Mouse (Mus musculus): ENCODE measurements at regions not wholly inside any gene's neighbourhood (a gene's known extent, or its start where the extent isn't known, plus 50 kb on each side); places are given as distances from the start of the nearest gene placed in this dataset.
"Not testable (repeated sequence)": the region's sequence is repeated elsewhere in the genome, so short reads cannot be mapped to it uniquely, and the experiment has no call there.

GRCm38 (mm10) chr17:13432256-13432655, 77.9 kb downstream of the Tcp10c start:
- peak; percentile 27; the same call in 1 of the 2 replicates for ATAC-seq (replicated peaks; ENCODE audit: insufficient number of reproducible peaks, low FRiP score, low TSS enrichment, poor library complexity, severe bottlenecking)

- not testable (repeated sequence) for ATAC-seq (replicated peaks; ENCODE audit: insufficient number of reproducible peaks, low FRiP score, low TSS enrichment, poor library complexity, severe bottlenecking)
Measured at GRCm38 (mm10) chr17:13434146-13434545, 79.8 kb downstream of the Tcp10c start.

- peak; percentile 19; the same call in 1 of the 2 replicates for ATAC-seq (replicated peaks; ENCODE audit: insufficient number of reproducible peaks, low FRiP score, low TSS enrichment, poor library complexity, severe bottlenecking)
Measured at GRCm38 (mm10) chr17:13438790-13439189, 84.4 kb downstream of the Tcp10c start.

GRCm38 (mm10) chr17:13440708-13441530, 86.5 kb downstream of the Tcp10c start:
- peak; percentile 85 for ATAC-seq (replicated peaks; ENCODE audit: insufficient number of reproducible peaks, low FRiP score, low TSS enrichment, poor library complexity, severe bottlenecking)

- ATAC-seq (replicated peaks; ENCODE audit: insufficient number of reproducible peaks, low FRiP score, low TSS enrichment, poor library complexity, severe bottlenecking) = not testable (repeated sequence)
Measured at GRCm38 (mm10) chr17:13442229-13442628, 87.9 kb downstream of the Tcp10c start.

GRCm38 (mm10) chr17:13456869-13457600, 102.7 kb downstream of the Tcp10c start:
- ATAC-seq (replicated peaks; ENCODE audit: insufficient number of reproducible peaks, low FRiP score, low TSS enrichment, poor library complexity, severe bottlenecking) = 0 out of 2 replicates have a peak, but pooled peaks have one; percentile 27

GRCm38 (mm10) chr17:13457942-13458341, 103.6 kb downstream of the Tcp10c start:
- ATAC-seq (replicated peaks; ENCODE audit: insufficient number of reproducible peaks, low FRiP score, low TSS enrichment, poor library complexity, severe bottlenecking) = not testable (repeated sequence)

- ATAC-seq (replicated peaks; ENCODE audit: insufficient number of reproducible peaks, low FRiP score, low TSS enrichment, poor library complexity, severe bottlenecking) = peak; percentile 67
Measured at GRCm38 (mm10) chr17:13458814-13459213, 104.4 kb downstream of the Tcp10c start.

GRCm38 (mm10) chr17:13462663-13463062, 108.3 kb downstream of the Tcp10c start:
- not testable (repeated sequence) for ATAC-seq (replicated peaks; ENCODE audit: insufficient number of reproducible peaks, low FRiP score, low TSS enrichment, poor library complexity, severe bottlenecking)

GRCm38 (mm10) chr17:13465822-13466221, 111.5 kb downstream of the Tcp10c start:
- ATAC-seq (replicated peaks; ENCODE audit: insufficient number of reproducible peaks, low FRiP score, low TSS enrichment, poor library complexity, severe bottlenecking) = not testable (repeated sequence)

GRCm38 (mm10) chr17:13469867-13470380, 115.6 kb downstream of the Tcp10c start:
- ATAC-seq (replicated peaks; ENCODE audit: insufficient number of reproducible peaks, low FRiP score, low TSS enrichment, poor library complexity, severe bottlenecking) = not testable (repeated sequence)

GRCm38 (mm10) chr17:13472460-13473062, 118.2 kb downstream of the Tcp10c start:
- ATAC-seq (replicated peaks; ENCODE audit: insufficient number of reproducible peaks, low FRiP score, low TSS enrichment, poor library complexity, severe bottlenecking) = no peak

GRCm38 (mm10) chr17:13474310-13475094, 120.1 kb downstream of the Tcp10c start:
- ATAC-seq (replicated peaks; ENCODE audit: insufficient number of reproducible peaks, low FRiP score, low TSS enrichment, poor library complexity, severe bottlenecking) = no peak

- ATAC-seq (replicated peaks; ENCODE audit: insufficient number of reproducible peaks, low FRiP score, low TSS enrichment, poor library complexity, severe bottlenecking) = no peak
Measured at GRCm38 (mm10) chr17:13478866-13479571, 124.6 kb downstream of the Tcp10c start.

- ATAC-seq (replicated peaks; ENCODE audit: insufficient number of reproducible peaks, low FRiP score, low TSS enrichment, poor library complexity, severe bottlenecking) = no peak
Measured at GRCm38 (mm10) chr17:13479572-13480063, 125.2 kb downstream of the Tcp10c start.

- no peak for ATAC-seq (replicated peaks; ENCODE audit: insufficient number of reproducible peaks, low FRiP score, low TSS enrichment, poor library complexity, severe bottlenecking)
Measured at GRCm38 (mm10) chr17:13481445-13482085, 127.2 kb downstream of the Tcp10c start.

- no peak for ATAC-seq (replicated peaks; ENCODE audit: insufficient number of reproducible peaks, low FRiP score, low TSS enrichment, poor library complexity, severe bottlenecking)
Measured at GRCm38 (mm10) chr17:13482136-13482535, 127.8 kb downstream of the Tcp10c start.
